22 mouse cellular contexts compared by ENCODE assay signal in the genomic region with DNA sequence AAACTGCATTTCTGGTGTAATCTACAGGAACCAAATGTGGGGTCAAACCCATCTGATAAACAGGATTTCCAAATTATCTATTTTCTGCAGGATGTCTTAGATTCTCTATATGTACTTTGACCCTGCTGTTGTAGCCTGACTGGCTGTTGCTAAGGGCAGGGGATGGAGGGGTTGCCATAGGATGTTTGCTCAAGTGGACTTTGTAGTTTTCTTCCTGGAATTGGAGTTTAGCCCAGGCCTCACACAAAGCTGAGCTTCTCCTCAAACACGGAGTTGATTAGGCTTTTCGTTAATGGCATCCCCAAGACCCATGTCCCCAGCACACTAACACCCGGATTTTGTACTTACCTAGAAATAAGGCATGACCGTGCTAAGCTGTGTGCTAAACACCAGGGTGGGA.
"Had no signal": no experiment of that assay in that cellular context is flagged by ENCODE, and none has a peak within 500 bp of the region (broad histone marks: within the 10 kb centered on the region; RNA-seq: fewer than 3 reads in every experiment).

No protein-coding gene starts in this region.

- ATAC-seq: intestine, embryonic 15.5 days; midbrain, embryonic 13.5 days; midbrain, embryonic 16.5 days had no signal

- H3K4me1 ChIP-seq: intestine, embryonic 15.5 days; limb, embryonic 12.5 days; limb, embryonic 15.5 days; lung, embryonic 15.5 days; megakaryocyte, embryonic 14.5 days; midbrain, embryonic 10.5 days; midbrain, embryonic 13.5 days; neural tube, embryonic 13.5 days; stomach, embryonic 15.5 days had no signal

- H3K27me3 ChIP-seq: intestine, embryonic 15.5 days; limb, embryonic 12.5 days; limb, embryonic 15.5 days; lung, embryonic 15.5 days; megakaryocyte, embryonic 14.5 days; midbrain, embryonic 13.5 days; neural tube, embryonic 13.5 days; stomach, embryonic 15.5 days had no signal

- H3K36me3 ChIP-seq: intestine, embryonic 15.5 days; limb, embryonic 12.5 days; limb, embryonic 15.5 days; lung, embryonic 15.5 days; midbrain, embryonic 10.5 days; midbrain, embryonic 13.5 days; neural tube, embryonic 13.5 days; stomach, embryonic 15.5 days had no signal

- H3K9ac ChIP-seq: intestine, embryonic 15.5 days; limb, embryonic 12.5 days; limb, embryonic 15.5 days; lung, embryonic 15.5 days; midbrain, embryonic 13.5 days; neural tube, embryonic 13.5 days; stomach, embryonic 15.5 days had no signal

- H3K9me3 ChIP-seq: intestine, embryonic 15.5 days; limb, embryonic 12.5 days; limb, embryonic 15.5 days; lung, embryonic 15.5 days; midbrain, embryonic 10.5 days; midbrain, embryonic 13.5 days; neural tube, embryonic 13.5 days; stomach, embryonic 15.5 days had no signal

- H3K4me2 ChIP-seq: intestine, embryonic 15.5 days; limb, embryonic 12.5 days; limb, embryonic 15.5 days; lung, embryonic 15.5 days; midbrain, embryonic 13.5 days; neural tube, embryonic 13.5 days; stomach, embryonic 15.5 days had no signal

- DNase-seq: kidney, adult 11 months; kidney, postnatal 25 days; left cerebral cortex, postnatal 4 days; lung, adult 18-20 months; lung, postnatal 10 days; lung, postnatal 36 days; retina, postnatal 1 day; right cerebral cortex, postnatal 25 days; spleen, adult 18-20 months; thymus, postnatal 25 days had no signal

- H3K4me3 ChIP-seq: intestine, embryonic 15.5 days; limb, embryonic 12.5 days; limb, embryonic 15.5 days; lung, embryonic 15.5 days; megakaryocyte, embryonic 14.5 days; midbrain, embryonic 10.5 days; midbrain, embryonic 13.5 days; myocyte; neural tube, embryonic 13.5 days; stomach, embryonic 15.5 days had no signal

- H3K27ac ChIP-seq: intestine, embryonic 15.5 days; kidney, postnatal 0 days; limb, embryonic 12.5 days; limb, embryonic 15.5 days; lung, embryonic 15.5 days; midbrain, embryonic 10.5 days; midbrain, embryonic 13.5 days; neural tube, embryonic 13.5 days; stomach, embryonic 15.5 days had no signal
